Mouse (Mus musculus) left cerebral cortex, postnatal 36 days (tissue): ENCODE measurements around the gene Rsph14. TPM values are rescaled to one million over a fixed set of nuclear protein-coding genes. Genes with fewer than 3 reads are reported as not detected.

ENCODE experiments used
- DNase-seq, 2 experiments: peaks; one replicate each; pipeline ENCODE4 v3.0.0; 2021 to 2022; ENCODE audit warnings: low spot score in 2 of 2, mixed read lengths in 1 of 2
- intact Hi-C: fragments of 180-260 bp; cut with DNase I; formaldehyde crosslinking; loops from one replicate; pipeline ENCODE4 v1.15.1; 2025
- total RNA-seq, 2 experiments: library from RNA; stranded (reverse); gene quantifications; 2 replicates each; pipeline ENCODE4 v1.2.3; 2021

Gene Rsph14
- total RNA-seq, 2 experiments from 2014 or later: 0.32 to 0.35 TPM

GRCm38 (mm10) chr10:74940795-74941194 is 91.6 kb downstream of the Rsph14 start:
- DNase-seq: no peak
- intact Hi-C loops: no loop called here

- no peak for DNase-seq
- intact Hi-C loops: loop anchor here (5.0 kb wide), 1 partner anchor 213 kb away; no protein-coding TSS in a partner anchor
These were observed 93.1 kb downstream of the Rsph14 start for GRCm38 (mm10) chr10:74939300-74939699.

- intact Hi-C loops: loop anchor here (5.0 kb wide), 1 partner anchor 214 kb away; no protein-coding TSS in a partner anchor
- no peak for DNase-seq
These were observed 94.0 kb downstream of the Rsph14 start for GRCm38 (mm10) chr10:74938410-74938809.

- no peak for DNase-seq
- intact Hi-C loops: loop anchor here (2.0 to 5.0 kb wide), 2 partner anchors 84 to 215 kb away; no protein-coding TSS in a partner anchor
These were observed 95.2 kb downstream of the Rsph14 start for GRCm38 (mm10) chr10:74937003-74937790.

- intact Hi-C loops: loop anchor here (5.0 kb wide), 1 partner anchor 217 kb away; no protein-coding TSS in a partner anchor
- no peak for DNase-seq
These were observed 97.4 kb downstream of the Rsph14 start for GRCm38 (mm10) chr10:74935016-74935415.

- intact Hi-C loops: no loop called here
- DNase-seq: no peak
These were observed 97.9 kb downstream of the Rsph14 start for GRCm38 (mm10) chr10:74934521-74934920.

- DNase-seq: peak in 1 of 2 experiments; percentile 3
- intact Hi-C loops: no loop called here
These were observed 98.7 kb downstream of the Rsph14 start for GRCm38 (mm10) chr10:74933548-74934190.

GRCm38 (mm10) chr10:74932487-74932886 is 99.9 kb downstream of the Rsph14 start:
- peak in 1 of 2 experiments; percentile 3 for DNase-seq
- intact Hi-C loops: no loop called here

GRCm38 (mm10) chr10:74931631-74932030 is 100.8 kb downstream of the Rsph14 start:
- intact Hi-C loops: no loop called here
- peak in 1 of 2 experiments; percentile 2 for DNase-seq

- intact Hi-C loops: no loop called here
- DNase-seq: peak in 1 of 2 experiments; percentile 3
These were observed 101.8 kb downstream of the Rsph14 start for GRCm38 (mm10) chr10:74930541-74930940.

GRCm38 (mm10) chr10:74929578-74929977 is 102.8 kb downstream of the Rsph14 start:
- peak in 1 of 2 experiments; percentile 4 for DNase-seq
- intact Hi-C loops: no loop called here

- intact Hi-C loops: no loop called here
These were observed 104.1 kb downstream of the Rsph14 start for GRCm38 (mm10) chr10:74928276-74928675.

GRCm38 (mm10) chr10:74925324-74925723 is 107.1 kb downstream of the Rsph14 start:
- intact Hi-C loops: no loop called here
- DNase-seq: peak; percentile 72 to 78

More at GRCm38 (mm10) chr10:74928276-74928675, 104.1 kb downstream of the Rsph14 start:
- peak in 1 of 2 experiments; percentile 3 for DNase-seq

- DNase-seq: no peak
- intact Hi-C loops: no loop called here
These were observed 108.1 kb downstream of the Rsph14 start for GRCm38 (mm10) chr10:74924274-74924673.

GRCm38 (mm10) chr10:74922763-74923162 is 109.6 kb downstream of the Rsph14 start:
- intact Hi-C loops: no loop called here
- peak; percentile 65 to 74 for DNase-seq

GRCm38 (mm10) chr10:74921614-74922013 is 110.8 kb downstream of the Rsph14 start:
- DNase-seq: no peak
- intact Hi-C loops: no loop called here

GRCm38 (mm10) chr10:74920853-74921567 is 111.4 kb downstream of the Rsph14 start:
- intact Hi-C loops: no loop called here
- DNase-seq: peak in 1 of 2 experiments; percentile 50

- intact Hi-C loops: no loop called here
- no peak for DNase-seq
These were observed 113.1 kb downstream of the Rsph14 start for GRCm38 (mm10) chr10:74919277-74919676.

- intact Hi-C loops: no loop called here
- no peak for DNase-seq
These were observed 124.0 kb downstream of the Rsph14 start for GRCm38 (mm10) chr10:74908431-74908830.
